Mouse (Mus musculus): ENCODE data around the gene M1ap.
A peak's percentile ranks its signal among the peaks of the same experiment; 100 is the strongest.

Gene M1ap

DNA sequence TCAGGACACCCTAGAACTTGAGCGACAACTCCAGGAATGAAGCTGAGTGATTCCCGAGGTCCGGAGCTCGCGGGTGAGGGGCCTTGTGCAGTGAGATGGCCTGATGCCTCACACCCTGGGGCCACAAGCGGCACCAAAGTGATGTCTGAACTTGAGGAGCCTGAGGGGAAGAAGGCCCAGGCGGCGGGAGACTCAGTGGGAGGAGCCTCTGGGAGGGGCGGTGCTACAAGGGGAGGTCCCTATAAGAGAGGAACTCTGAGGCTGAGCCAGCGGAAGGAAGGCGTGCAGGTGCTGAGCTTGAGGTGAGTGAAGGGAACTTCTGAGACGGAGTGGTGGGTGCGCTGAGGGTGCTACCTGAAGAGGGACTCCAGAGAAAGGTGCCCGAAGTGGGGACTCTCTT is at the start of gene M1ap:
Gene M1ap, plus strand, starts transcription at position 252 of the 400 bp plus-strand sequence.
- no peak for DNase-seq (ENCODE audit: low spot score)

- no peak for DNase-seq (ENCODE audit: low spot score)
These were observed 49.4 kb upstream of the M1ap start for GRCm38 (mm10) chr6:82897311-82897710.

DNA sequence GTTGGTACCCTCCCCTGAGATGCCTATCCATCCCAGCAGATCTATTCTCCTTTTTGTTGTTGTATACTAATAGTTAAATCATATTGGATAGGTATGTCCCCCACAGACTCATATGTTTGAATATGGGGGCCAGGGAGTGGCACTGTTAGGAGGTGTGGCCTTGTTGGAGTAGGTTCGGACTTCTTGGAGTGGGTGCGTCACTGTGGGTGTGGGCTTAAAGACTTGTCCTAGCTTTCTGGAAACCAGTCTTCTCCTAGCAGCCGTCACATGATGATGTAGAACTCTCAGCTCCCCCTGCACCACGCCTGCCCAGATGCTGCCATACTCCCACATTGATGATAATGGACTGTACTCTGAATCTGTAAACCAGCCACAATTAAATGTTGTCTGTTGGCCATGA is 48.5 kb upstream of the M1ap start:
- DNase-seq (ENCODE audit: low spot score) = no peak

DNA sequence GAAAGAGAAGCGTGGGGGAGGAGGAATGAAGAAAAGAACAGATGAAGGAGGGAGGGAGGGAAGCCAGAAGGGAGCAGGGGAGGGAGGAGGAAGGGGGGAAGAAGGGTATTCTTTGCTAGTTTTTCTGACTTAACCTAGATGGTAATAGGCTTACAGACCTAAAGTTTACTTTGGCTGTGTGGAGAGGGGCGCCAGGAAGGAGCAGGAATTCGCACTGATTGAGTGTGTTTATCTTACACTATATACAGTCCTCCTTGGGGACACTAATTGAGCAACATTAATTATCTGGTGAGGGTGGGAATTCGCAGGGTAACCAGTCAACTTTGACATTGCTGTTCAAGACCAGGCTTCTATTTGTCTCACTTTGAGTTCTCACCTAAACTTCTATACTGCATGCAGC is 48.0 kb upstream of the M1ap start:
- DNase-seq (ENCODE audit: low spot score) = no peak

DNA sequence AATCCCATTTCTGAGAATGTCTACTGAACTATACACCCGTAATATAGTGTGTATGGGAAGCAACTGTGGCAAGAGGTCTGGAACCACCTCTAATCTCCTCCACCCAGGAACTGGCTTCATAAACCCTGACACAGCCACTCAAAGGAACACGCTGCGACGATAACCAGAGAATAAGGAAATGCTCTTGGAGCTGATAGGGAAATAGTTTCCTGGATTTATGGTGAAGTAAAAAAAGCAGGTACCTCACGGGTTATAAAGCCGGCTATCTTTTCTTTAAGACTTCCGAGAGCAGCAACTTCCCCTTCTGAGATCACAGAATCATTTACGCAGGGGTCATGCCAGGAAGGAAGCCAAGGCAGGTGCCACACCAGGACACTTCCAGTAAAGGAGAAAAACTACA is 44.1 kb upstream of the M1ap start:
- DNase-seq (ENCODE audit: low spot score) = no peak

GRCm38 (mm10) chr6:82906985-82907384 is 39.7 kb upstream of the M1ap start:
- no peak for DNase-seq (ENCODE audit: low spot score)

DNA sequence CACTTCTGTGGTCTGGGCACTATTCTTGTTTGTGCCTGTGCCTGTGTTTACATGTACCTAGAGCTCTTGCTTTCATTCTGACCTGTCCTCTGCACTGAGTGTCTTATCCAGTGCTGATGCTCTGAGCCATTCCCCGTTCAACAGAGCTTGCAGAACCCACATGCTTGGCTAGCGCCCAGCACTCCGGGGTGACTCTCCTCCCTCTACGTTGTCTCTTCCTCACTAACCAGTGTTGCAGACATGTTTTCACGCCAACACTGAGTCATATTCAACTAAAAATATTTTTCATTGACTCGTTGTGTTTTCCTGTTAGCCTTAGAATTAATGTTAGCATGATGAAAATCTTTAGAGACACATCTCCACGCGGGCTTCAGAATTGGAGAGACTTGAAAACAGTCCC is 38.7 kb upstream of the M1ap start:
- no peak for DNase-seq (ENCODE audit: low spot score)

GRCm38 (mm10) chr6:82909136-82909855 is 37.4 kb upstream of the M1ap start:
- DNase-seq (ENCODE audit: low spot score) = no peak

DNA sequence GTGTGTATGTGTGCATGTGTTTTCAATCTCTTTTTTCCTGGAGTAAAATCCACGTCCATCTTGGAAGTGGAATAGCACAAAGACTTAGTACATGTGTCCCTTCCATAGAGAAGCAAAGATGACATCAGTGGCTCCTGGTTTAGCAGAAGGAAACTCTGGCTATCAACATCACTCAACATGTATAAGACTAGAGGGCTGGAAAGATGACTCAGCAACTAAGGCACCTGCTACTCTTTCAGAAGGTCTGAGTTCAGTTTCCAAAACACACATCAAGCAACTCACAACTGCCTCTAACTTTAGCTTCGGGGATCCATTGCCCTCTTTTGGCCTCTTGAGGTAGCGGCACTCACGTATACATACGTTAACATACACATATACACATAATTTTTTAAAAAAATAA is 35.4 kb upstream of the M1ap start:
- no peak for DNase-seq (ENCODE audit: low spot score)

- DNase-seq (ENCODE audit: low spot score) = no peak
These were observed 33.1 kb upstream of the M1ap start for GRCm38 (mm10) chr6:82913336-82914247.

DNA sequence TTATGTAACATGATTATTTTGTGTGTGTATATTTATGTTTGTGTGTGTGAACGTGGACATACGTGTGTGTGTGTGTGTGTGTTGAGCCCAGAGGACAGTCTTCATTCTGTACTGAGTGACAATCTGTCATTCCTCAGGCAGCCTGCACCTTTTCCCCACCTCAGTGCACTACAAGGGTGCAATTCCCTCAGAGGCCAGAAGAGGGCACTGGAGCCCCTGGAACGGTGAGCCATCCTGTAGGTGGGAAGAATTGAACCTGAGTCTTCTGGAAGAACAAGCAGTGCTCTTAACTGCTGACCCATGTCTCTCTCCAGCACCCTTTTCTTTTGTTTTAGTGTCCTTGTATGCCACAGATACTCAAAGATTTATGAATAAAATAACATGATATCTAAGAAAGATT is 30.8 kb upstream of the M1ap start:
- peak; percentile 32 for DNase-seq (ENCODE audit: low spot score)

GRCm38 (mm10) chr6:82916459-82916858 is 30.2 kb upstream of the M1ap start:
- DNase-seq (ENCODE audit: low spot score) = no peak

- DNase-seq (ENCODE audit: low spot score) = no peak
These were observed 29.5 kb upstream of the M1ap start for GRCm38 (mm10) chr6:82917076-82917777.

- DNase-seq (ENCODE audit: low spot score) = peak; percentile 46
These were observed 28.9 kb upstream of the M1ap start for GRCm38 (mm10) chr6:82917778-82918129.

DNA sequence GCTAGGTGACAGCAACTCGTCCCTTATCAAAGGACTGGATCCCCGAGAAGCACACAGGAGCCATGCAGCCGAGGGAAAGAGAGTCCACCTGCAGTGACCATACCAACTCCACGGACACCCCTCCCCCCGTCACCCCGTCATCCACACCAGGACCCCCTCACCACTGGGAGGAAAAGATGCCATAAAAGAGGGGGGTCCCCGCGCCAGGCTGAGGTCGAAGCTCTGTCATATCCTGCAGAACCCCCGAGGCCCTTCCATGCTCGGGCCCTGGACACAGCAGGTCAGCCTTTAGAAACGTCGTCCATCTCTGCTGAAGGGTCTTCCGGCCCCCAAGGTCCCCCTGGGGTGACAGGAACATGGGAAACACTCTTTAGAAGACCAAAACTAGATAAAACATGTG is 28.3 kb upstream of the M1ap start:
- no peak for DNase-seq (ENCODE audit: low spot score)

GRCm38 (mm10) chr6:82919520-82919919 is 27.2 kb upstream of the M1ap start:
- no peak for DNase-seq (ENCODE audit: low spot score)

DNA sequence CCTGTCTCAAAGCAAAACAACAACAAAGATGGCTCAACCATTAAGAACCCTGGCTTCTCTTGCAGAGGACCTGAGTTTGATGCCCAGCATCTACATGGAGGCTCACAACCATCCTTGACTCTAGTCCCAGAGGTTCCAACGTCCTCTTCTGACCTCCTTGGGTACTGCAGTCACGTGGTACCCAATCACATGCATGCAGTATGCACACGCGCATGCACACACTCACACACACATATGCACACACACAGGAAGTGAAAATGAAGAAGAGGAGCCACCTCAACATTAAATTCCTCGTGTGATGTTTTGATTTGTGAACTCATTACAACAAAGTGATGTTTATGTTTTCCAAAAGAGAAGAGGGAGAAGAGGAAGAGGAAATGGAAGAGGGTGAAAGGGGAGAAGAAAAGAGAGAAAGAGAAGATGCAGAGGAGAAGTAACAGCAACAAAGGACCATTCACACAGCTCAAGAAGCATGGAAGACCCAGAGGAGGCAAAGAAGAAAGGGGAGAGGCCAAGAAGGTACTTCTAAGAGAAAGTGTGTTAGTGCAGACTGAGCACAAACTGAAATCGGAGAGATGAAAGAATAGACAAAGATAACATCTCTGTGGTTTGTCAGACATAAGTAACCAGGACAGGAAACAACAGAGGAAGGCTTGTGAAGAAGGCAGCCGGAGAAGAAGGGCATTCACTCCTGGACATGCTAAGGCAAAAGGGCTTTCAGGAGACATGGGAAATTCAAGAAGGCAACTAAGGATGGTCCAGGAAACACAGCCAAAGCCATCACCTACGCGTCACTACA is 25.1 kb upstream of the M1ap start:
- DNase-seq (ENCODE audit: low spot score) = no peak

GRCm38 (mm10) chr6:82925005-82925404 is 21.7 kb upstream of the M1ap start:
- DNase-seq (ENCODE audit: low spot score) = no peak

DNA sequence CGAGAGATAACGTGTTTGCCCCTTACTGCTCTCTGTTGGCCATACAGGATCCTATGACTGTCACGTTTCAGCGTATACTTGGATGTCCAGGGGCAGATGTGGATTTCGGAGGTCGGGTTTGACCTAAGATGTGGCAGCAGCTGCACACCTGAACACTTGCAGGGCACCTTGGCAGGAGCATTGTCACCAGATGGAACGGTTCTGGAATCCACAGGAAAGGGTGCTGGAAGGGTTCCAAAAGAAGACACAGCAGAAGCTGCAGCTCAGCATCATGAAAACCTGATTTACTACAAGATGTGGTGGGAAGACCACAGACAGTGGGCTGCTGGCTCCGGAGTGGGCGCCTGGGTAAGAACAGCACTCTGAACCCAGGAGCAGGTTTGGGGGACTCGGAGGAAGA is 20.6 kb upstream of the M1ap start:
- DNase-seq (ENCODE audit: low spot score) = no peak

DNA sequence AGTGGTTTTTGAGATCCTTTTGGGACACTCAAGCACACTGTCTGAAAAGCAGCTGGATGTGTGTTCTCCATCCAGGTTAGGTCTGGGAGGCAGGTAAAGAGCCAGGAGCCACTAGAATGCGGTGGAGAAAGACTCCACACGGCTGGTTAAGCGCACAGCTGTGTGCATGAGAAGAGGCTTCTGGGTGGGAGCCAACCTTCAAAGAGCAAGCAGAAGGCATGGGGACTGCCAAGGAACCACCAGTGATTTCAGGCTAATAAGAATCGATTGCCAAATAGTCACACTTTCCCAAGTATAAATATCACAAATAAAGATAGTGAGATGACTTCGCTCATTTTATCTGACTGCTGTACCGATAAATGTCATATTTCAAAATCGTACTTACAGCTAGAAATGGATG is 20.2 kb upstream of the M1ap start:
- DNase-seq (ENCODE audit: low spot score) = no peak

DNA sequence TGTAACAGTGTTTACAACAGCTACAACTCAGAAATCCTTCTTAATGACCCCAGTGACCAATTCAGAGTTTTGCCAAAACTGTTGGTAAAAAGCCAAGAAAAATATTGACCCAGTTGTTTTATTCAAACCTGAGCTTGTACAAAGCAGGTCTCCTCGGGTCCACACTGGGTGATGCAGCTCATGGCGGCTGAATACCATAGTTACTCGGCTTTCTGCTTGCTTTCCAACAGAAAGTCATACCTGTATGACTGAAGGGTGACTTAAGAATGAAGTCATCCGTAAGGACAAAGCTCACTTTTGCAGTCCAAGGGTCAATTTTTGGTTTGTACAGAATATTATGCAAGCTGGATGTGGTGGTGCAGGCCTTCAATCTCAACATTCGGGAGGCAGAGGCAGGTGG is 19.1 kb upstream of the M1ap start:
- DNase-seq (ENCODE audit: low spot score) = no peak

GRCm38 (mm10) chr6:82934616-82935230 is 12.0 kb upstream of the M1ap start:
- DNase-seq (ENCODE audit: low spot score) = no peak
